Mouse (Mus musculus): Measurements from ENCODE around the gene Igf2bp3. TPM values are rescaled to one million over a fixed set of nuclear protein-coding genes. Genes with fewer than 3 reads are reported as not detected.

Gene Igf2bp3
- polyA plus RNA-seq, 1 experiment from 2014 or later = 68.6 TPM

DNA sequence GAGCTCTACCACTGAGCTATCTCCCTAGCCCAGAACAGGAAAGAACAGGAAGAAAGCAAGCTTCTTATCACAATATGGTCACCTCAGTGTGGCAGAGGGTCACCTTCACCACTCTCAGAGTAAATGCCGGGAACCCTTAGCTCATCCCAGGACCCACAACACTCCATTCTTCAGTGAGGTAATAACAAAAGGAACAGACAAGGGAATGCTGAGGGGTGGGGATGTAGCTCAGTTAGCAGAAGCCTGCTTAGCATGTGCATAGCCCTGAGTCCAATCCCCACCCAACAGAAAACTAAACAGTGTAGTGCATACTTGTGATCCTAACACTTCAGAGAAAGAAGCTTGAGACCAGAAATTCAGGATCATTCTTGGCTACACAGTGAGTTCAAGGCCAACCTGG, 115.7 kb downstream of the Igf2bp3 start:
- 30% methylated on average over 1 of the region's 1 CpGs for WGBS
- peaks cover 40% of the 10 kb centered on the region for H3K36me3 ChIP-seq
- no peak overlapping the region for H3K4me2 ChIP-seq
- no peak overlapping the region for H3K4me3 ChIP-seq
- H3K9ac ChIP-seq = no peak overlapping the region
- H3K27ac ChIP-seq (ENCODE audit: poor library complexity, severe bottlenecking) = no peak overlapping the region
- no peaks in the 10 kb centered on the region for H3K27me3 ChIP-seq (replicated peaks)
- peaks cover 57% of the 10 kb centered on the region for H3K4me1 ChIP-seq (replicated peaks)
- no peaks in the 10 kb centered on the region for H3K9me3 ChIP-seq (replicated peaks)
- ATAC-seq (ENCODE audit: insufficient number of reproducible peaks, low FRiP score) = no peak

DNA sequence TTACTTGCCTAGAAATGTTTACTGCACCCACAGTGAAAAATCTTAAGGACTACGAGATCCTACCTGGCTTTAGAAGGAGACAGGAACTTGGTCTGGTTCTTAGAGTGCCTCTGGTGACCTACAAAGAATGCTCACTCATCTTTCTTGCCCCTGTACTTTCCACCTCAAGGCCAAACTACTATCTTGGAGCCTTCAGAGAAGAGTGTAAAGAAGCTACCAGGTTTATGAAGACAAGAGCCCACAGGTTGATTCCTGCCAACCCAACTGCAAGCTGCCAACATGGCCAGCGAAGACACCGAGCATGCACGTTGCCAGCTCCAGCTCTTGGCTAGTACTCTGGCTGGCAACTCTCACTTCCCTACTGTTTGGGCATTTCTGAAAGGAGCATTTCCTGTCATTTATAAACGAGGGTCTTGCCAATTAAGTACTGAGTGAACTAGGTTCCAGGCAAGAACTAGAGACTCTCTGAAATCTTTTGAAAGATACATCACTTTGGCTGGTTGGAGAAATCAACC, 117.1 kb downstream of the Igf2bp3 start:
- Histone ChIP-seq H3K9ac (no peak overlapping the region), H3K4me3 (no peak overlapping the region), H3K4me1 (replicated peaks) (peaks cover 57% of the 10 kb centered on the region), H3K27ac (ENCODE audit: poor library complexity, severe bottlenecking) (peak overlapping the region; percentile 74), H3K27me3 (replicated peaks) (no peaks in the 10 kb centered on the region), H3K9me3 (replicated peaks) (no peaks in the 10 kb centered on the region), H3K4me2 (no peak overlapping the region; the same call in 1 of the 2 replicates), H3K36me3 (peaks cover 40% of the 10 kb centered on the region)
- 75% methylated on average over 5 of the region's 5 CpGs for WGBS
- no peak for ATAC-seq (ENCODE audit: insufficient number of reproducible peaks, low FRiP score)

DNA sequence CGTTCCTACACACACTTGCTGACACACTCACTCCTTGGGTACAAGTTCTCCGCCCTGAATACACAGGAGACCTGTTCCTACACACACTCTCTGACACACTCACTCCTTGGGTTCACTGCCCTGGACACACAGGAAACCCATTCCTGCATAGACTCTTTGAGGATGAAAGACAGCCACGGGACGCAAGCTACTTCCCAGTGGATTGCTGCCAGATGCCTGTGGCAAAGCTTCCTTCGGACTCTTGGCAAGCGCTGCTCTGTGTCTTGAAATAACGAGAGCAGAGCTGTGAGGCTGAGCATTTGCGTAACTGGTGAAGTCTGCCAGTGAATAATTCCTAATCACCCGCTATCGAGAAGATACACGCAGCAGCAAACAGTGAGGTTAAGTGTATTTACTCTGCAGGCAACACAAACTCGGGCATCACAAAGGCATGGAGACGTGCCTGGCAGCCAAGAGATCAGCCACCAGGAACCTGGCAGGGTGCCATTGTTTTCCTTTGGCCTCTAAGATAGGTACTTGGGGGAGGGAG, 117.8 kb downstream of the Igf2bp3 start:
- ATAC-seq (ENCODE audit: insufficient number of reproducible peaks, low FRiP score) = peak; percentile 76
- peaks cover 40% of the 10 kb centered on the region for H3K36me3 ChIP-seq
- H3K27ac ChIP-seq (ENCODE audit: poor library complexity, severe bottlenecking) = peak overlapping the region; percentile 74
- no peaks in the 10 kb centered on the region for H3K27me3 ChIP-seq (replicated peaks)
- H3K9ac ChIP-seq = peak overlapping the region; percentile 36; the same call in 1 of the 2 replicates
- no peak overlapping the region for H3K4me3 ChIP-seq
- 34% methylated on average over 13 of the region's 13 CpGs for WGBS
- no peaks in the 10 kb centered on the region for H3K9me3 ChIP-seq (replicated peaks)
- peaks cover 57% of the 10 kb centered on the region for H3K4me1 ChIP-seq (replicated peaks)
- peak overlapping the region; percentile 39 for H3K4me2 ChIP-seq

DNA sequence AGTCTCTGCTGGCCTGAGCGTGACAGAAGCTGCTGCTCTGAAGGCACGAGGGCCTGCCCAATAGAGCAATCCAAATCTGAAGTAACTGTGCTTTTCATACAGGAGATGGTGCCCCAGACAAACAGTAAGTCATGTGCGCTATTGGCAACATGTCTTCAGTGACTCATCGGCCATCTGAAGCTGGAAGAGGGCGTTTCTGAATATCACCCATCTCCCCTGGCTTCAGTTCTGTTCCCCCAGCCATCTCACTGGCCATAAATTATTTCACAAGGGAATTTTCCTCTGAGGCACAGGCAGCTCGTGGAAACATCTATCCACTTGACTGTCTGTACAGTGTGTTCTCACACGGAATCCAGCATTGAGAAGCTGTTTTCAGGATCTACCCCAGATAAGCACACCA, 118.3 kb downstream of the Igf2bp3 start:
- Histone ChIP-seq H3K4me3 (no peak overlapping the region), H3K9me3 (replicated peaks) (no peaks in the 10 kb centered on the region)

DNA sequence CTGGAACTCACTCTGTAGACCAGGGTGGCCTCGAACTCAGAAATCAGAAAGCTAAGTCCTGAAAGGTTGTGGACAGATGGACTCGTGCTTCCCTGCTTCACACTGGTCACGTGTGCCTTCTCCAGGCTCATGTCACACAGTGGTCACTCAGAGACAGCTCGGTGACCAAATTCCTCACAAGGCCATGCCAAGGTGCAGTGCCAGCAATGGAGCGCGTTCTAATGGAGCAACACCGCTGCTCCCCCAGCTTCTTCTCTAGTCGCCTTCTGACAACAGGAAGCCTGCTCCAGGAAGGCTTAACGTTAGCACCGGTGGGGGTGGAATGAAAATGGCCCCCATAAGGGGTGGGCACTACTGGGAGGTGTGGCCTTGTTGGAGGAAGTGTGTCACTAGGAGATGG, 119.8 kb downstream of the Igf2bp3 start:
- H3K9me3 ChIP-seq (replicated peaks) = no peaks in the 10 kb centered on the region
- no peak overlapping the region for H3K27ac ChIP-seq (ENCODE audit: poor library complexity, severe bottlenecking)
- H3K4me1 ChIP-seq (replicated peaks) = peaks cover 41% of the 10 kb centered on the region
- H3K9ac ChIP-seq = no peak overlapping the region
- H3K36me3 ChIP-seq = peaks cover 59% of the 10 kb centered on the region
- no peak for ATAC-seq (ENCODE audit: insufficient number of reproducible peaks, low FRiP score)
- H3K27me3 ChIP-seq (replicated peaks) = no peaks in the 10 kb centered on the region
- WGBS = 86% methylated on average over 10 of the region's 10 CpGs
- H3K4me2 ChIP-seq = no peak overlapping the region
- no peak overlapping the region for H3K4me3 ChIP-seq

More for the DNA sequence above, 118.3 kb downstream of the Igf2bp3 start:
- Histone ChIP-seq H3K27me3 (replicated peaks) (no peaks in the 10 kb centered on the region), H3K9ac (peak overlapping the region; percentile 36; the same call in 1 of the 2 replicates), H3K4me1 (replicated peaks) (peaks cover 55% of the 10 kb centered on the region), H3K36me3 (peaks cover 45% of the 10 kb centered on the region), H3K27ac (ENCODE audit: poor library complexity, severe bottlenecking) (peak overlapping the region; percentile 74), H3K4me2 (peak overlapping the region; percentile 39)
- ATAC-seq (ENCODE audit: insufficient number of reproducible peaks, low FRiP score) = no peak
- WGBS = 72% methylated on average over 7 of the region's 7 CpGs

DNA sequence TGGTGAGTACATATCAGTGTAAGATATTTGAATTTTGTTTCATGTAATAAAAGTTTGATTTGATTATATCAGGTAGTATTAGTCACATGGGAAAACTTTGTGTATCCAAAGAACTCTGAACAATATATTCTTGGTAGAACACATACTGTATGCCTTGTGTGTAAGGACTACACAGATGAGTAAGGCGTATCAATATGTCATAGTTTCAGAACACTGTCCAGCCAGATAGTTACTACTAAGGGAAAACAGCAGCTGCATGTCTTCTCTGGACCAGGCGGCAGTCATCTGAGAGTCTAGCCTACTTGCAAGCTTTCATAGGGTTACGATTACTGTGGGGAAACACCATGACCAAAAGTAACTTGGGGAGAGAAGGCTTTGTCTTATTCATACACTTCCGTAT, 131.7 kb downstream of the Igf2bp3 start:
- Histone ChIP-seq H3K27ac (ENCODE audit: poor library complexity, severe bottlenecking) (no peak overlapping the region), H3K9ac (no peak overlapping the region), H3K4me1 (replicated peaks) (no peaks in the 10 kb centered on the region), H3K27me3 (replicated peaks) (no peaks in the 10 kb centered on the region), H3K4me3 (no peak overlapping the region), H3K36me3 (peaks cover 48% of the 10 kb centered on the region), H3K9me3 (replicated peaks) (no peaks in the 10 kb centered on the region), H3K4me2 (no peak overlapping the region)
- WGBS = 92% methylated on average over 4 of the region's 4 CpGs
- ATAC-seq (ENCODE audit: insufficient number of reproducible peaks, low FRiP score) = no peak

DNA sequence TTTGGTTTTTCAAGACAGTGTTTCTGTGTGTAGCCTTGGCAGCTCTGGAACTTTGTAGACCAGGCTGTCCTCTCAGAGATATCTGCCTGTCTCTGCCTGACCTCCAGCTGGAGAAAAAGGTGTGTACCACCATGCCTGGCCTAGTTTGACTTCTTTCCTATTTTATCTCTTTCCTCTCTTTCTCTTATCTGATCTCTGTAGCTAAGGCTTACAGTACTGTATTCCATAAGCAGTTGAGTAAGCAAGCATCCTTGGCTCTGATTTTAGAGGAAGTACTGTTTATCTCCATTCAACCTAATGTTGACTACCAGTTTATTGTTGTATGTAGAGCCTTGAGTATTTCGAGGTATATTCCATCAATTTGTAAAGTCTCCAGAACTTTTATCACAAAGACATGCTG, 135.4 kb downstream of the Igf2bp3 start:
- WGBS = 83% methylated on average over 1 of the region's 1 CpGs
- peaks cover 12% of the 10 kb centered on the region for H3K4me1 ChIP-seq (replicated peaks)

DNA sequence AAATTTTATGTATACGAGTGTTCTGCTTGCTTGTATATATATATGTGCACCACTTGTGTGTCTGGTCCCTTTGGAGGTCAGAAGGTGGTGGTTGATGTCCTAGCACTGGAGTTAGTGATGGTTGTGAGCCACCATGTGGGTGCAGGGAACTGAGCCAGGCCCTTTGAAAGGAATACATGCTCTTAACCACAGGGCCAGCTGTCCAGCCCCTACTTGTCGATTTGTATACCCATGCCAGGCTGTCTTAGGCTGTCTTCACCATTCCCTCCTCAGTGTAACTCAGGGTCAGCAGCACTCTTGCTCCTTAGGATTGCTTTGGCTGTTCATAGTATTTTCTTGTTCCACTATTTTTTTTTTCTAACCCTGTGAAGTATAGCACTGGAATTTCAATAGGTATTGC, 136.9 kb downstream of the Igf2bp3 start:
- H3K4me1 ChIP-seq (replicated peaks) = peaks cover 13% of the 10 kb centered on the region
- no peaks in the 10 kb centered on the region for H3K9me3 ChIP-seq (replicated peaks)
- ATAC-seq (ENCODE audit: insufficient number of reproducible peaks, low FRiP score) = no peak
- no peak overlapping the region for H3K4me2 ChIP-seq
- 85% methylated on average over 2 of the region's 2 CpGs for WGBS
- H3K4me3 ChIP-seq = no peak overlapping the region
- no peaks in the 10 kb centered on the region for H3K27me3 ChIP-seq (replicated peaks)
- no peak overlapping the region for H3K9ac ChIP-seq
- peaks cover 6% of the 10 kb centered on the region; the same call in 1 of the 2 replicates for H3K36me3 ChIP-seq
- no peak overlapping the region for H3K27ac ChIP-seq (ENCODE audit: poor library complexity, severe bottlenecking)

More for the DNA sequence above, 135.4 kb downstream of the Igf2bp3 start:
- Histone ChIP-seq H3K4me2 (no peak overlapping the region), H3K9ac (no peak overlapping the region), H3K27ac (ENCODE audit: poor library complexity, severe bottlenecking) (no peak overlapping the region), H3K27me3 (replicated peaks) (no peaks in the 10 kb centered on the region), H3K36me3 (peaks cover 19% of the 10 kb centered on the region), H3K9me3 (replicated peaks) (no peaks in the 10 kb centered on the region), H3K4me3 (no peak overlapping the region)
- no peak for ATAC-seq (ENCODE audit: insufficient number of reproducible peaks, low FRiP score)

DNA sequence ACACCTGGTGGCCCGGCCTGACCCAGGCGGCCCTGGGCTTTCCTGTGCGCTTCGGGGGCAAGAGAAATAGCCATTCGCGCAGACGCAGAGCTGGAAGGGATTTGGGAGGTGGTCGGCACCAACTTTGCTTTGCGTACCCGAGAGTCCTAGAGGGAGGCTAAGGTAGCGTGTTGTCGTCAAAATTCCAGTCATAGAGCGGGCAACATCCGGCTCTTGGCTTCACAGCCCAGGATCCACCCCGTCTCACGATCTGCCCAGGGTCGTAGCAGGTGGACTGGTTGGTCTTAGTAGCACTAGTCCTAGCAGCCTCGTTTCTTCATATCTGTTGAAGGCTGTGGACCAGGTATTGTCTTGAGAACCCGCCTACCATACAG, 140.7 kb downstream of the Igf2bp3 start:
- ATAC-seq (ENCODE audit: insufficient number of reproducible peaks, low FRiP score) = peak; percentile 59
- Histone ChIP-seq H3K4me3 (peak overlapping the region; percentile 81), H3K4me1 (replicated peaks) (peaks cover 13% of the 10 kb centered on the region), H3K36me3 (0 out of 2 replicates have a peak, but pooled peaks cover 2% of the 10 kb centered on the region), H3K27me3 (replicated peaks) (no peaks in the 10 kb centered on the region), H3K4me2 (peak overlapping the region; percentile 92), H3K27ac (ENCODE audit: poor library complexity, severe bottlenecking) (peak overlapping the region; percentile 73), H3K9ac (peak overlapping the region; percentile 93), H3K9me3 (replicated peaks) (no peaks in the 10 kb centered on the region)
- WGBS = 3% methylated on average over 19 of the region's 19 CpGs

DNA sequence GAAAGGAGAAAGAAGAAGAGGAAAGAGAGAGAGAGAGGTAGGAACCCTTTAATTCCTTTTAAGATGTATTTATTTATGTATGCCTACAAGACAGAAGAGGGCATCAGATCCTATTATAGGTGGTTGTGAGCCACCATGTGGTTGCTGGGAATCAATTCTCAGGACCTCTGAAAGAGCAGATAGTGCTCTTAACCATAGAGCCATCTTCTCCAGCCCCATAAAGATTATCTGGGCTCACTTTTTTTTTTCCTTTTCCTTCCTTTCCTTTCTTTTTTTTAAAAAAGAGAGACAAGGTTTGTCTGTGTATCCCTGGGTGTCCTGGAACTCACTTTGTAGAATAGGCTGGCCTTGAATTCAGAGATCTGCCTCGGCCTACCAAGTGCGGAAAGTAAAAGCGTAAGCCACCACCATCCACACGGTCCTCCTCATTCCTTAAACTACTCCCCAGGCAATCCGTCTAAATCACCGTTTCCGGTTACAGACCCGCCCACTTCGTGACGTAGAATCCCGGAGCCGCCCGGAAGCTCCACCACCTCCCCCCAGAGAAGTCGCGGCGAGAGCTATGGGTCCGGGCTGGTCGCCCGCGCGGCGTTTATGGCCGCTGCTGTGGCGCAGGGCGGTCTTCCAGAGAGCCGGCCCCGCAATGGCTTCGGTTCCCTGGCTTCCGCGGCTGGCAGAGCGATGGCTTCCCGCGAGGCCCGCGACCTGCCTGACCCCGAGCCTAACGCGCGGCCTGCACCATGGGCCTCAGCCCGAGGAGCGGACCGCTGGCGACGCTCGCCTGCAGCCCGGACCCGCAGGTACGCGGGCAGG, 141.2 kb downstream of the Igf2bp3 start, which contains the start of gene Malsu1:
Malsu1 (plus strand) TSS at position 492 of the 813 bp plus-strand sequence.
- peak; percentile 96 for ATAC-seq (ENCODE audit: insufficient number of reproducible peaks, low FRiP score)
- H3K27me3 ChIP-seq (replicated peaks) = no peaks in the 10 kb centered on the region
- peak within 1 kb of the TSS; percentile 81 for H3K4me3 ChIP-seq
- peak within 1 kb of the TSS; percentile 73 for H3K27ac ChIP-seq (ENCODE audit: poor library complexity, severe bottlenecking)
- H3K4me2 ChIP-seq = peak within 1 kb of the TSS; percentile 92
- peaks cover 13% of the 10 kb centered on the region for H3K4me1 ChIP-seq (replicated peaks)
- H3K36me3 ChIP-seq = 0 out of 2 replicates have a peak, but pooled peaks cover under 1% of the 10 kb centered on the region
- H3K9ac ChIP-seq = peak within 1 kb of the TSS; percentile 93
- under 1% methylated on average over 49 of the region's 49 CpGs for WGBS
- no peaks in the 10 kb centered on the region for H3K9me3 ChIP-seq (replicated peaks)

DNA sequence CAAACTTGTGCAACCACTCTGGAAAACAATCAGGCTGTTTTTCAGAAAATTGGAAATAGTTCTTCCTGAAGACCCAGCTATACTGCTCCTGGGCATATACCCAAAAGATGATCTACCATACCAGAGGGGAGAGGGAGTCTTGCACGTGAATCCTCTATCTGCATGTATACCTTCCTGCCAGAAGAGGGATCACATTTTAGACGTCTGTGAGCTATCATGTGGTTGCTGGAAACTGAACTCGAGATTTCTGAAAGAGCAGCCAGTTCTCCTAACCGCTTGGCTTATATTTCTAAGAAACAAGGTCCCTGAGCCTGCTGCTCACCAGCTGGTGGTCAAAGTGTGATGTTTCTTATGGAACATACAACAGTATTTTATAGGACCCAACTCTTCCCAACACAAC, 146.4 kb downstream of the Igf2bp3 start:
- Histone ChIP-seq H3K27ac (ENCODE audit: poor library complexity, severe bottlenecking) (no peak overlapping the region), H3K4me1 (replicated peaks) (no peaks in the 10 kb centered on the region), H3K27me3 (replicated peaks) (no peaks in the 10 kb centered on the region), H3K36me3 (no peaks in the 10 kb centered on the region), H3K4me3 (no peak overlapping the region), H3K9ac (no peak overlapping the region), H3K4me2 (no peak overlapping the region), H3K9me3 (replicated peaks) (no peaks in the 10 kb centered on the region; the same call in 1 of the 2 replicates)
- ATAC-seq (ENCODE audit: insufficient number of reproducible peaks, low FRiP score) = no peak
- WGBS = 48% methylated on average over 4 of the region's 4 CpGs

Measured in heart, embryonic 12.5 days (tissue).